Mouse (Mus musculus) CH12F3 (cell line): ENCODE data around the gene Zfp324.
"Not testable (repeated sequence)": the region's sequence is repeated elsewhere in the genome, so short reads cannot be mapped to it uniquely, and the experiment has no call there.

Experiments
- in situ Hi-C: fragments of 300-500 bp; cut with MboI; formaldehyde crosslinking; loops from 2 replicates; pipeline ENCODE4 v1.14.3; 2020; ENCODE audit warnings: low sequenced_read_pairs

Zfp324 gene

GRCm38 (mm10) chr7:12965678-12966091, at the start of gene Zfp324:
Zfp324 (plus strand) TSS chr7:12965838.
- in situ Hi-C loops = no loop called here

- in situ Hi-C loops = not testable (repeated sequence)
Observed at GRCm38 (mm10) chr7:12920495-12920894, 45.1 kb upstream of the Zfp324 start.

GRCm38 (mm10) chr7:12921318-12921704, 44.3 kb upstream of the Zfp324 start:
- in situ Hi-C loops = no loop called here

GRCm38 (mm10) chr7:12921705-12922465, 43.8 kb upstream of the Zfp324 start, which contains the start of gene Rps5:
Rps5 (plus strand) TSS chr7:12922290.
- in situ Hi-C loops = no loop called here

- in situ Hi-C loops = no loop called here
Observed at GRCm38 (mm10) chr7:12922729-12923128, 42.9 kb upstream of the Zfp324 start.

GRCm38 (mm10) chr7:12926316-12926715, 39.3 kb upstream of the Zfp324 start:
- in situ Hi-C loops = no loop called here

GRCm38 (mm10) chr7:12927191-12927680, 38.4 kb upstream of the Zfp324 start, which contains the start of gene Rnf225:
Rnf225 (plus strand) TSS chr7:12927416.
- in situ Hi-C loops = no loop called here

GRCm38 (mm10) chr7:12927693-12928589, 37.7 kb upstream of the Zfp324 start:
- in situ Hi-C loops = no loop called here

- in situ Hi-C loops = no loop called here
Observed at GRCm38 (mm10) chr7:12933615-12934140, 32.0 kb upstream of the Zfp324 start.

- in situ Hi-C loops = no loop called here
Observed at GRCm38 (mm10) chr7:12934808-12935207, 30.8 kb upstream of the Zfp324 start.

- in situ Hi-C loops = not testable (repeated sequence)
Observed at GRCm38 (mm10) chr7:12937254-12937803, 28.3 kb upstream of the Zfp324 start.

GRCm38 (mm10) chr7:12940599-12940998, 25.0 kb upstream of the Zfp324 start:
- in situ Hi-C loops = no loop called here

- in situ Hi-C loops = no loop called here
Observed at GRCm38 (mm10) chr7:12943488-12943887, 22.1 kb upstream of the Zfp324 start.

- in situ Hi-C loops = no loop called here
Observed at GRCm38 (mm10) chr7:12949032-12949871, 16.4 kb upstream of the Zfp324 start.

- in situ Hi-C loops = no loop called here
Observed at GRCm38 (mm10) chr7:12949872-12950229, 15.8 kb upstream of the Zfp324 start.

- in situ Hi-C loops = no loop called here
Observed at GRCm38 (mm10) chr7:12954896-12955295, 10.7 kb upstream of the Zfp324 start.

GRCm38 (mm10) chr7:12957511-12957910, 8.1 kb upstream of the Zfp324 start:
- in situ Hi-C loops = no loop called here

GRCm38 (mm10) chr7:12958948-12959347, 6.7 kb upstream of the Zfp324 start:
- in situ Hi-C loops = no loop called here

- in situ Hi-C loops = no loop called here
Observed at GRCm38 (mm10) chr7:12959718-12960117, 5.9 kb upstream of the Zfp324 start.

- in situ Hi-C loops = no loop called here
Observed at GRCm38 (mm10) chr7:12961511-12962141, 4.0 kb upstream of the Zfp324 start.
